Mouse (Mus musculus) natural killer cell, adult 2 months (primary cell): Measurements from ENCODE around the gene Ifnl2.
A peak's percentile ranks its signal among the peaks of the same experiment; 100 is the strongest.

Experiments used
- DNase-seq, 2 experiments: peaks; one replicate each; pipeline ENCODE4 v3.0.0; 2022; ENCODE audit warnings: low spot score in 2 of 2

Gene Ifnl2

DNA sequence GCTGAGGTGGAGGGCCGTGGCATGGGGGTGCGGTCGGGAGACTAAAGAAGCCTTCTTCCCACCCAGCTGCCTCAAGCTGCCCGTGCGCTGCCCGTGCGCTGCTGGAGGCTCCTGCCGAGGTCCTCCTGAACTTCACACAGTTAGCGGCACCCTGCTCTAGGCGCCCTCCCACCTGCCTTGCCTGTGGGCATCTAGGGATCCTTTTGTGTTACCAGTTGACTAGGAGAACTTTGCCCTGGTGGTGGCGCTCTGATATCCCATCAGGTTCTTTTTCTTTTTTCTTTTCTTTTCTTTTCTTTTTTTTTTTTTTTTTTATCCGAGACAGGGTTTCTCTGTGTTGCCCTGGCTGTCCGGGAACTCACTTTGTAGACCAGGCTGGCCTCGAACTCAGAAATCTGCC, 19.4 kb downstream of the Ifnl2 start:
- DNase-seq: no peak

DNA sequence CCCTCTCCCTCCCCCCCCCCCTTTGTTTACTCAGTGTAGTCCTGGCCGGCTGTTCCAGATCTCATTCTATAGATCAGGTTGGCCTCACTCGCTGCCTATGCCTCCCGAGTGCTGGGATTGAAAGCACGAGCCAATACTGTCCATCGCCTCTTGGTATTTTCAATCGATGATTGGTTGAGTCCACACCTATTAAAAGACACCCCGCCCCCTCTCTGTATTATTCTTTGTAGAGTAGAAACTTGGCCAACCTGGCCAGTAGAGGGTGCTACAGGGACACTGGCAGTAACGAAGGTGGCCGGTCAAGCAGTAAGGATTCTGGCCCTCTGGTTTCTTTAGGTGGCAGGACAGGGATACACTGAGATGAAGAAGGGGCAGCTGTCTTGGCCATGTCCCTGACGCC, 19.8 kb downstream of the Ifnl2 start:
- peak; percentile 49 to 63 for DNase-seq

DNA sequence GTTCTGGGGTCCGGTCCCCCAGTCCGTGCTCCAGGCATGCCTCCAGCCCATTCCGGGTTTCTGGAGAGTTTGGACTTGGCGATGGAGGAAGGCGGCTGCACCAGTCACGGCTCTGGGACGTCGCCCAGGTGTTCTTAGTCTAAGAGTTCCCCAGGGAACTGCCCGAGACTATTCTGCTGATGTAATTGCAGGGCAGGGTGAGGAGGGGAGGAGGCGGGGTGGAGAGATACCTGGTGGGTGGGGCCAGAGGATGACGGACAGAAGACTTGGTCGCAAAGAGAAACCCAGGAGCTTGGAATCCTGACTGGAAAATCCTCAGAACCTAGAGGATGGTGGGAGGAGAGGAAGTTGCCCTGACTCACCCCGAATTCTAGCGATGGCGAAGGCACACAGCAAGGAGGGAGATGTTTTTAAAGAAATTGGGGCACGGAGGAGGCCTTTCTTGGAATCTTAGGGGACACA, 22.2 kb downstream of the Ifnl2 start:
- no peak for DNase-seq

DNA sequence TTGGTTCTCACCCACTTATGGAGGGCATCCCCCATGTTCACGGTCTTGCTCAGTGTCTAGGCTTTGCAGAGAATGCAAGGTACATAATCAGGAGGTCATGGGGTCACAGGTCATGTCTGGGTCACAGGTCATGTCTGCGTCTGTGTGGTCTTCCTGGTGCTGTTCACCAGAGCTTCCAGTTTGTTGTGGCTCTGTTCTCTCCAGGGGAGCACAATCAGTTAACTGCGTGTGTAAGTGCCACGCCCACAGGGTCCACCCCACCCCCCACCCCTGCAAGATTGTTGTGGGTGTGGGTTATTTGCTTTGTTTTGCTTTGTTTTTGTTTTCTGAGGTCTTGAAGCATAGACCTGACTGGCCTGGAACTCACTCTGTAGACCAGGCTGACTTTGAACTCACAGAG, 26.1 kb downstream of the Ifnl2 start:
- DNase-seq: no peak

DNA sequence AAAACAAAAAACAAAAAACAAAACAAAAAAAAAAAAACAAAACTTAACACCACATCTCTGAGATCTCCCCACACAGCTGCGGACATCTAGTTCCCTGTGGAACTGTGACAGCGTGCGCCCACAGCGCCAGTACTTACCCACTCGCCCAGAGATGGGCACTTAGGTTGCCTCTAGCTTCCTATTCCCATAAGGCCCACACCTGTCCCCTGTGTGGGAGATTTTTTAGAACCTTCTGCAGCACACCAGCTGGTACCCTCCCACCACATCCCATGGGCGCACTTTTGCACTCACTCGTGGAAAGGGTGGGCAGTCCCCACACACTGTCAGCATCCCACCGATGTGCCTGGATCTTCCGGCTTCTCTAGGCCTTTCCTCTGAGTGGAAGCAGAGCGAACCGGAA, 27.4 kb downstream of the Ifnl2 start:
- no peak for DNase-seq

DNA sequence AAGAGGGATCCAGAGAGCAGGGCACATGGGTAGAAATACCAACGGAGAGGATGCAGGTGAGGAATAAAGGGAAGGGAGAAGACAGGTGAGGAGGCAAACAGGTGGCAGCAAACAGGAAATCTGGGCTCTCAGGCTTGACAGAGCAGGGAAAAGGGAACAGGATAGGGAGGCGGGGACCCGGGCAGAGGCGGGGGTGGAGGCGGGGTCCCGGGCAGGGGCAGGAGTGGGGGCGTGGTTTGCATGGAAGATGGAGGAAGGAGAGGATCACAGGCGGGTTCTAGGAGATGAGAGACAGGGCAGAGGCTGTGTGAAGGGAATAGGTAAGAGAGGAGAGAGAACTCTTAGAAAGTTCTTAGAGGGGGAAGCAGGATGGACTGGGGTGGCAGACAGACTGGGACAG, 31.4 kb downstream of the Ifnl2 start:
- DNase-seq: no peak

DNA sequence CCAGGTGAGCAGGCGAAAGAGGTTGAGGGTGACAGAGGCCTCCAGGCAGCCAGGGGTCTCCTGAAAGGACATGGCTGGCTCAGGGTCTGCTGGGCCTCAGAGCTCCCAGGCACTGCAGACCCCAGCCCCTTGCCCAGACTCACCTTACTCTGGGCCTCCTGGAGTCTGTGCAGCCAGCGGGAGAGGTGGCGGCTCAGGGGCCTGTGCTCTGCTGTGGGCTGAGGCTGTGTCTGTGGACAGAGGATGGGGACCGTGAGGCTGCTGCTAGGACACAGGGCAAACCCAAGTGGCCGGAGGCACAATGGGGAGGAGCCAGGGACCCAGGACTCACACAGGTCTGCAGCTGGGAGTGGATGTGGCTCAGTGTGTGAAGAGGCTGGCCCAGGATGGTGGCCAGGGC, 32.9 kb downstream of the Ifnl2 start:
- no peak for DNase-seq

DNA sequence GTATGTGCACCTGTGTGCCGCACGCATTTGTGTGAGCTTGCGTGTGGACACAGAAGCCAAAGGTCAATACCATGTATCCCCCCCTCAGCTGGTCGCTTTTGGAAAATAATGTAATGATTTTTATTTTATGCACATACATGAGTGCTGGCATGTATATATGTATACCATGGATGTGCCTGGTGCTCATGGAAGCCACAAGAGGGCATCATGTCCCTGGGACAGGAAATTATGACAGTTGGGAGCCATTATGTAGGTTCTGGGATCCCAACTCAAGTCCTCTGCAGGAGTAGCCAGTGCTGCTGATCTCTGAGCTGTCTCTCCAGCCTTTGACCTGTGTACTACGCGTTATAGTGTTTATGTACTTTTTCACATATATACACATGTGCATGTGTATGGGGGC, 34.1 kb downstream of the Ifnl2 start:
- no peak for DNase-seq

DNA sequence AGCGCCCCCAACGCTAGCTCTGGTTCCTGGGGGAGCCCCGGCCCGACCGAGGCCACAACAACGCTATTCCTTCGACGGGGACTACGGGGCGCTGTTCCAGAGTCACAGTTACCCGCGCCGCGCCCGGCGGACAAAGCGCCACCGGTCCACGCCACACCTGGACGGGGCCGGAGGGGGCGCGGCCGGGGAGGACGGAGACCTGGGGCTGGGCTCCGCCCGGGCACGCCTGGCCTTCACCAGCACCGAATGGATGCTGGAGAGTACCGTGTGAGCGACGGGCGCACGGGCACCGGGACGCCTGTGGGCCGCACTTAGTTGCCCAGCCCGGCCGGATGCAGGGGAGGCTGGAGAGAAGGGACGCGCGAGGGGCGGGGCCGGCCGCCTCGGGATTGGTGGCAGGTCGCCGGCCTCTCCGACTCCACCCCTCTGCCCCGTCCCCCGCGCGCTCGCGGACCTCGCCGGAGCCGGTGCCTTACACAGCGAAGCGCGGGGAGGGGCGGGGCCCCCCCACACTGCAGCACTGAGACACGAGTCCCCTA, 43.0 kb downstream of the Ifnl2 start:
- no peak for DNase-seq

DNA sequence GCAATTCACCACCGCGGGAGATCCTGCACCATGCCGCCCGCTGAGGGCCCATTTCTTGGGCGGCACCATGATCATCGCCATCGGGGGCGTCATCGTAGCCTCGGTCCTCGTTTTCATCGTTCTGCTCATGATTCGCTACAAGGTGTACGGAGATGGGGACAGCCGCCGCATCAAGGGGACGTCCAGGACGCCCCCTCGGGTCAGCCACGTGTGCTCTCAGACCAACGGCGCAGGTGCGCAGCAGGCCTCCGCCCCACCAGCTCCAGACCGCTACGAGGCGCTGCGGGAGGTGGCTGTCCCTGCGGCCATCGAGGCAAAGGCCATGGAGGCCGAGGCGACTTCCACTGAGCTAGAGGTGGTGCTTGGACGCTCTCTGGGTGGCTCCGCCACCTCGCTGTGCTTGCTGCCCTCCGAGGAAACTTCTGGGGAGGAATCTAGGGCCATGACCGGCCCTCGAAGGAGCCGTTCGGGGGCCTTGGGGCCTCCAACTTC, 43.5 kb downstream of the Ifnl2 start:
- no peak for DNase-seq

DNA sequence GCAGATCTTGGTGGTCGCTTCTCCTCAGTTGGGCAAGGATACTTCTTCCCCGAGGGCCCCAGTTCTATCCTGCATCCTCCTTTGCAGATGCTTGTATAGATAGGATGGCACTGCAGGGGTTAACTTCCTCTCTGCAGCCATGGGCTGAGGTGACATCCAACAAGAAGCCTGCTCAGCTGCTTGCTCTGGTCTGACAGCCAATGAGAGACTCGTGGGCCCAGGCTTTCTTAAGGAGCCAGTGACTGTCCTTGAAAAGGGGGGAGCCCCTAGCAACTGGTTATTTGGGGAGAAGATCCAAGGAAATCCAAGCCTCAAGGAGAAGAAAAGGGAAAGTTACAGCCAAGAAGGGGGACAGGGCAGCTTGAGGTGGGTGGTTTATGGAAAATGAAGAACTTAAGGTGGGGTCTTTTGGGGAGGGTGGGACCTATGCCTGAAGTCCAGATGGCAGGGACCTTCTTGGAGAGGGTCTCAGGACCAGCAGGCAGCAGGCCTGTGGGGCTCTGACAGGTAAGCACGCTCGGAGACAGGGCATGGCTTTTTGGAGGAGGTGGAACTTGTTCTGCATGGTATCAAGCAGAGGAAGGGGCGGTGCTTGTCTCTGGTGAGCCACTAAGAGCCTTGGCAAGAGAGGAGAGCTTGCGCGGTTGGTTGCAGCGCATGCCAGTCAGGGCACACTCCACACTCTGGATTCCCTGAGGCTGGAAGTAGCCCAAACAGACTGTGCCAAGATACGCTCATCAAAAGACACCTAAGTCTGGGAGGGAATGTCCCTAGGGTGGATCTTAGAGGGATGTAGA, 45.6 kb downstream of the Ifnl2 start:
- DNase-seq: no peak

DNA sequence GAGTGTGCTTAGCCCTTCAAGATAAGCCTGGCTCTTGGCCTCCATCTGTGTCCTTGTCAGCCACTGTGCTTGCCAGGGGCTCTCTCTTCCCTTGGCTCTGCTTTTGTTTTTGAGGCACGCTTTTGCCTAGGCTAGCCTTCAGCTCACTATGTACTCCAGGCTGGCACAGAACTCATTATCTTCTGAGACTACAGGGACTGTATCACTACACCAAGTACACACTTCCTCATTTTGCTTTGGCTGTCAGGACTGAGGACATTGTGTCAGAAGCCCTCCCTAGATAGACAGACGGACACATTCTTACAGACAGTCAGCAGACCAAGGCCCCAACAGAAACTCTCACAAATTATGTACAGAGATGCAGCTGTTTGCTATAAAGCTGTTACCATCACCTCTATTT, 47.5 kb downstream of the Ifnl2 start:
- DNase-seq: no peak

DNA sequence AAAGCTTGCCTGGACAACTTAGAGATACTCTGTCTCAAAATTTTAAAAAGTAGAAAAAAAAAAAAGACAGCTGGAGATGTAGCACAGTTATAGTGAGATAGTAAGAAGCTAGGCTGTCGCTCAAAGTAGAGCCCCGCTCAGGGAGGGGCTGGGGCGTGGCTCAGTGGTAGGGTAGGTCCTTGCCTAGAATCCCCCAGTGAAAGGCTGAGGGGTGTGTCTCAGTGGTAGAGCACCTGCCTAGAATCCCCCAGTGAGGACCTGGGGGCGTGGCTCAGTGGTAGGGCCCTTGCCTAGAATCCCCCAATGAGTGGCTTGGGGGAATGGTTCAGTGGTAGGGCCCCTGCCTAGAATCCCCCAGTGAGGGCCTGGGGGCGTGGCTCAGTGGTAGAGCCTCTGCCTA, 49.9 kb downstream of the Ifnl2 start:
- no peak for DNase-seq
